Mouse (Mus musculus) midbrain, embryonic 16.5 days (tissue): ENCODE data around the gene A530016L24Rik. TPM values are rescaled to one million over a fixed set of nuclear protein-coding genes. Genes with fewer than 3 reads are reported as not detected.

Source experiments
- ATAC-seq: fragments of 200-750 bp; cut with Nextera tagmentation; 2 replicates; pipeline ENCODE4 v1.8.0; 2017; ENCODE audit warnings: moderate TSS enrichment
- H3K27ac ChIP-seq: fragments of 300-500 bp; sonication (generic); 2 replicates; pipeline ENCODE4 v1.5.1; 2014; ENCODE audit warnings: mild to moderate bottlenecking, low read length, mixed read lengths
- H3K27me3 ChIP-seq: fragments of 300-500 bp; sonication (generic); 2 replicates; pipeline ENCODE4 v1.6.1; 2014; ENCODE audit warnings: low read depth, low read length, mixed read lengths; ENCODE audit not compliant: control insufficient read depth, insufficient read depth
- H3K36me3 ChIP-seq: fragments of 300-500 bp; sonication (generic); 2 replicates; pipeline ENCODE4 v1.6.1; 2014; ENCODE audit warnings: mild to moderate bottlenecking, low read length, moderate library complexity, mixed read lengths; ENCODE audit not compliant: control insufficient read depth, insufficient read depth
- H3K4me1 ChIP-seq: fragments of 300-500 bp; sonication (generic); 2 replicates; pipeline ENCODE4 v1.6.1; 2014; ENCODE audit warnings: mild to moderate bottlenecking, low read length, mixed read lengths; ENCODE audit not compliant: control insufficient read depth, insufficient read depth
- H3K4me2 ChIP-seq: fragments of 300-500 bp; sonication (generic); 2 replicates; pipeline ENCODE4 v1.6.1; 2014; ENCODE audit warnings: mild to moderate bottlenecking, low read length, mixed read lengths
- H3K4me3 ChIP-seq: fragments of 300-500 bp; sonication (generic); 2 replicates; pipeline ENCODE4 v1.5.1; 2014; ENCODE audit warnings: low read depth, mild to moderate bottlenecking, low read length, moderate library complexity, mixed read lengths
- H3K9ac ChIP-seq: fragments of 300-500 bp; sonication (generic); 2 replicates; pipeline ENCODE4 v1.6.1; 2014; ENCODE audit warnings: low read depth, low read length, mixed read lengths
- H3K9me3 ChIP-seq: fragments of 300-500 bp; sonication (generic); replicated peaks from 2 replicates; pipeline ENCODE4 v1.6.1; 2014; ENCODE audit warnings: mild to moderate bottlenecking, low read length, mixed read lengths; ENCODE audit not compliant: control insufficient read depth, poor library complexity, severe bottlenecking
- WGBS: fragments of 180-500 bp; shearing (Covaris S2); extraction: QIAGEN DNeasy Blood & Tissue Kit; methylation state at CpG from one replicate; pipeline ENCODE4 v1.1.7; 2014; 5-methylcytosine and 5-hydroxymethylcytosine counted together
- polyA plus RNA-seq: library from polyadenylated mRNA; unstranded; fragments of >200 nt; fragmentation: Nextera tagmentation; extraction: Ambion mirVana; gene quantifications from 2 replicates; pipeline ENCODE4 v1.2.1, GENCODE M21; 2015

The A530016L24Rik gene
- polyA plus RNA-seq, 1 experiment from 2014 or later = 0.16 TPM

- H3K36me3 ChIP-seq = no peaks in the 10 kb centered on the region
- H3K9me3 ChIP-seq = no peaks in the 10 kb centered on the region
- H3K27me3 ChIP-seq = no peaks in the 10 kb centered on the region; the same call in 1 of the 2 replicates
- no peak for ATAC-seq
- H3K4me3 ChIP-seq = no peak overlapping the region
- H3K4me2 ChIP-seq = no peak overlapping the region
- H3K9ac ChIP-seq = no peak overlapping the region
- H3K4me1 ChIP-seq = peaks cover 11% of the 10 kb centered on the region; the same call in 1 of the 2 replicates
- WGBS = 50% methylated on average over 12 of the region's 12 CpGs
- H3K27ac ChIP-seq = no peak overlapping the region
These were observed 26.8 kb upstream of the A530016L24Rik start for GRCm38 (mm10) chr12:112462423-112462822.

- 80% methylated on average over 4 of the region's 4 CpGs for WGBS
These were observed 26.0 kb upstream of the A530016L24Rik start for GRCm38 (mm10) chr12:112463209-112463608.

DNA sequence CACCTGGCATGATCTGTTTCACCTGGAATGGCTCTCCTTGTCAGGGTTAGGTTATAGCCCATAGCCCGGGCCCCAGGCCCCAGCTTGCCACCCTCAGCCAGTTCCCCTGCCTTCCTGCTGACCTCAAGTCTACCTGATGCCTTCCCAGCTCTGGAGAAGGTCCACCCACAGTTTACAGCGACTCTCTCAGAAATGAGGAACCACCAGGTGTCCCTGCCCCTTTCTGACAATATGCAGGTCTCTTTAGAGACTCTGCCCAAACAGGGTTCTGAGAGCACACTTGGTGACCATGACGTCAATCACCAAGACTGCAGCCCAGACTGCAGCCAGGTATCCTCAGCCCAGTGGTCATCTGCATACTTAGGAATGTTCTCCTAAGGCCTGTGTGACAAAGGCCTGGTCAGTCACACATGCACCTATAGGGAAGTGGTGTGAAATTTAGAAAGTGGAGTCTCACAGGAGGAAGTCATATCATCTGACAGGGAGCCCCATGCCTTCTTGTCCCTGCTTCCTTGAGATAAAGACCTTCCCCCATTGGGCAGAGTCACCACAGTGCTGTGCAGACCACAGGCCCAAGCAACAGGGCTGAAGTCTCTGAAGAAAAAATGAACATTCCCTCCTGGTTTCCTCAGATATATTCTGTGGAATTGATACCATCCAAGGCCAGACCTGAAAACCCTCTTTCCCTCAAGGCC lies 25.4 kb upstream of the A530016L24Rik start:
- Histone ChIP-seq H3K4me2 (no peak overlapping the region), H3K27ac (no peak overlapping the region), H3K4me1 (0 out of 2 replicates have a peak, but pooled peaks cover 5% of the 10 kb centered on the region), H3K9ac (no peak overlapping the region), H3K4me3 (no peak overlapping the region), H3K9me3 (no peaks in the 10 kb centered on the region), H3K36me3 (no peaks in the 10 kb centered on the region), H3K27me3 (no peaks in the 10 kb centered on the region; the same call in 1 of the 2 replicates)
- WGBS = 82% methylated on average over 3 of the region's 3 CpGs
- no peak for ATAC-seq

More at GRCm38 (mm10) chr12:112463209-112463608, 26.0 kb upstream of the A530016L24Rik start:
- Histone ChIP-seq H3K27me3 (no peaks in the 10 kb centered on the region; the same call in 1 of the 2 replicates), H3K9me3 (no peaks in the 10 kb centered on the region), H3K36me3 (no peaks in the 10 kb centered on the region), H3K4me1 (0 out of 2 replicates have a peak, but pooled peaks cover 5% of the 10 kb centered on the region), H3K4me2 (no peak overlapping the region), H3K4me3 (no peak overlapping the region), H3K27ac (no peak overlapping the region), H3K9ac (no peak overlapping the region)
- ATAC-seq = no peak

DNA sequence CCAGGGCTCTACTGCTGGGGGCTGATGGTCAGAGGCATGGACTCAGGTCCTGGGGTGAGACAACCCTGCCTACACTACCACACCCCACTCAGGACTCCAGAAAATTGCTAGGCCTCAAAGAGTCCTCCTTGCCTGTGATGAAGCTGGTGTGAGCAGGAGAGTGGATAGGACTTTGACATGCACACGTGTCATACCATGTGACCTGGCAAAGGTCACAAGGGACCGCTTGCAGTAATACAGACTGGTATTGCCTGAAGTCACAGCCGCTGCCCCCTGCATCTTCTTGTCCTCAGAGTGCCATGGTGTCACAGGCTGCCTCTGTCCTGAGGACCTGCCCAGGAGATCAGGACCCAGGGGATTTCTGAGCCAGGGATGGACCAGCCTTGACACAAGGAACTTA lies 24.7 kb upstream of the A530016L24Rik start:
- H3K9me3 ChIP-seq = no peaks in the 10 kb centered on the region
- H3K27ac ChIP-seq = no peak overlapping the region
- 76% methylated on average over 3 of the region's 3 CpGs for WGBS
- ATAC-seq = no peak
- no peak overlapping the region for H3K4me3 ChIP-seq
- H3K4me2 ChIP-seq = no peak overlapping the region
- no peak overlapping the region for H3K9ac ChIP-seq
- H3K27me3 ChIP-seq = no peaks in the 10 kb centered on the region; the same call in 1 of the 2 replicates
- peaks cover 6% of the 10 kb centered on the region; the same call in 1 of the 2 replicates for H3K4me1 ChIP-seq
- H3K36me3 ChIP-seq = no peaks in the 10 kb centered on the region

DNA sequence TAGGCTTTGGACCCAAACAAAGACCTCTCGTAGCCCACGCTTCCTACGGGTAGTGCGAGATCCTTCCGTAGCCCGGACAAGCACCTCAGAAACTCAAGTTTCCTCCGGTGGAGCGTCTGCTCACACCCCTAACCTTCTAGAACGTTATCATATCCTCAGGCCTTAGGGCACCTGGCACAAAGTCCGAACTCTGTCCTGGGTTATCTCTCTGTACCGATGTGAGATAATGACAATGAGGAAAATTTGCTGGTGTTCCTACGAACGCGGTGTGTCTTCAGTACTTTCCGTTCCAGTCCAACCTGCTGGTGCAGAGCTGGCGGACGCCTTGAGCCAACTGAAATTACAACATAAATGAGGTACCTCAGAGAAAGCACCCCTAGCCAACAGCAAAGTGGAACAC lies 23.3 kb upstream of the A530016L24Rik start:
- no peak overlapping the region for H3K9ac ChIP-seq
- 97% methylated on average over 17 of the region's 17 CpGs for WGBS
- no peaks in the 10 kb centered on the region for H3K9me3 ChIP-seq
- H3K4me1 ChIP-seq = peaks cover 15% of the 10 kb centered on the region
- no peak overlapping the region for H3K4me2 ChIP-seq
- no peak overlapping the region for H3K27ac ChIP-seq
- no peak overlapping the region for H3K4me3 ChIP-seq
- H3K36me3 ChIP-seq = no peaks in the 10 kb centered on the region
- H3K27me3 ChIP-seq = no peaks in the 10 kb centered on the region; the same call in 1 of the 2 replicates
- no peak for ATAC-seq

DNA sequence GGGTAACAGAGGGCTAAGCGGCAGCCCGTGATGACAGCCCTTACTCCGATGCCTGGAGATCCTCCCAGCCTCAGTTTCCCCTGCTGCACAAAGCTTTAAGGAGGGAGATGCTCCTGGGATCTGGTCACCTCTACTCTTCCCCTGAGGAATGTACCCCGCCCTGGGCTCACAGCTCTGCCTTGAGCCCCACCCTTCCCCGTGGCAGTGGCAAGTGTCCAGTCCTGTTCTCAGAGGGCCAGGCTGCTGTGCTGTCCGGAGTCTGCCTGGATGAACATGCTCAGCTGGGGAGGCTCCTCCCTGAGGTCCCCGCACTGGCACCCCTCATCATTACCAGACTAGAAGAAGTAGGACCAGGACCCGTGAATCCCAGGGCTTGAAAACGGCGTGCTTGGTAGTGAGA lies 21.9 kb upstream of the A530016L24Rik start:
- Histone ChIP-seq H3K9me3 (no peaks in the 10 kb centered on the region), H3K4me2 (no peak overlapping the region), H3K27me3 (no peaks in the 10 kb centered on the region; the same call in 1 of the 2 replicates), H3K9ac (no peak overlapping the region), H3K27ac (no peak overlapping the region), H3K4me1 (peaks cover 13% of the 10 kb centered on the region), H3K4me3 (no peak overlapping the region), H3K36me3 (no peaks in the 10 kb centered on the region)
- WGBS = 80% methylated on average over 10 of the region's 10 CpGs
- ATAC-seq = no peak

DNA sequence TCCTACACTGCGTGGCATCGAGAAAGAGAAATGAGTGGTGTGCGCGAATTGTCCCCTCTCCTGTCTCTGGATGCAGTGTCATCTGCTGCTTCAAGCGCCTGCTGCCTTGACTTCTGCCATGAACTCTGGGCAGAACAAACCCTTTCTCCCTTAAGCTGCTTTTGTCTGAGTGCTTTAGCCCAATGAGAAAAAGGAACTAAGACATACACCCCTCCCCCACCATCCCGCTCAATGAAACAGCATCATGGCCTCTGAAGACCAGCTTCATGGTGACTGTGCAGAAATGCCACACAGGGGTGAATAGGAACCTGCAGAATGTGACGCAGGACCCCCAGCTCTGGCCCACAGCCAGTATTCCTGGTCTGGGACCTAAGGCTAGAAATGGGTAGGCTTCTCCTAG lies 19.9 kb upstream of the A530016L24Rik start:
- 76% methylated on average over 7 of the region's 7 CpGs for WGBS
- Histone ChIP-seq H3K36me3 (no peaks in the 10 kb centered on the region), H3K4me1 (peaks cover 11% of the 10 kb centered on the region)

GRCm38 (mm10) chr12:112470216-112470615 lies 19.0 kb upstream of the A530016L24Rik start:
- Histone ChIP-seq H3K27ac (peak overlapping the region; percentile 26; the same call in 1 of the 2 replicates), H3K4me3 (no peak overlapping the region), H3K36me3 (no peaks in the 10 kb centered on the region), H3K4me1 (peaks cover 9% of the 10 kb centered on the region), H3K4me2 (no peak overlapping the region), H3K9ac (no peak overlapping the region), H3K9me3 (no peaks in the 10 kb centered on the region), H3K27me3 (no peaks in the 10 kb centered on the region; the same call in 1 of the 2 replicates)
- ATAC-seq = no peak
- 35% methylated on average over 5 of the region's 5 CpGs for WGBS

More for the DNA sequence above, 19.9 kb upstream of the A530016L24Rik start:
- H3K9ac ChIP-seq = no peak overlapping the region
- no peak overlapping the region for H3K4me2 ChIP-seq
- no peaks in the 10 kb centered on the region for H3K9me3 ChIP-seq
- H3K4me3 ChIP-seq = no peak overlapping the region
- no peaks in the 10 kb centered on the region; the same call in 1 of the 2 replicates for H3K27me3 ChIP-seq
- no peak overlapping the region for H3K27ac ChIP-seq
- ATAC-seq = no peak

- Histone ChIP-seq H3K4me3 (no peak overlapping the region), H3K9me3 (no peaks in the 10 kb centered on the region), H3K27ac (no peak overlapping the region), H3K27me3 (no peaks in the 10 kb centered on the region; the same call in 1 of the 2 replicates), H3K9ac (no peak overlapping the region), H3K4me2 (peak overlapping the region; percentile 4; the same call in 1 of the 2 replicates), H3K4me1 (peaks cover 9% of the 10 kb centered on the region), H3K36me3 (no peaks in the 10 kb centered on the region)
- WGBS = 31% methylated on average over 9 of the region's 9 CpGs
- peak; percentile 66 for ATAC-seq
These were observed 15.5 kb upstream of the A530016L24Rik start for GRCm38 (mm10) chr12:112473777-112474176.
